Mouse (Mus musculus) retina, adult 2 months (tissue): ENCODE measurements around the gene Tmem256.

ENCODE experiments used
- DNase-seq: peaks from one replicate; pipeline ENCODE4 v3.0.0-alpha.2; 2012; ENCODE audit warnings: low read depth, low spot score

Gene Tmem256

DNA sequence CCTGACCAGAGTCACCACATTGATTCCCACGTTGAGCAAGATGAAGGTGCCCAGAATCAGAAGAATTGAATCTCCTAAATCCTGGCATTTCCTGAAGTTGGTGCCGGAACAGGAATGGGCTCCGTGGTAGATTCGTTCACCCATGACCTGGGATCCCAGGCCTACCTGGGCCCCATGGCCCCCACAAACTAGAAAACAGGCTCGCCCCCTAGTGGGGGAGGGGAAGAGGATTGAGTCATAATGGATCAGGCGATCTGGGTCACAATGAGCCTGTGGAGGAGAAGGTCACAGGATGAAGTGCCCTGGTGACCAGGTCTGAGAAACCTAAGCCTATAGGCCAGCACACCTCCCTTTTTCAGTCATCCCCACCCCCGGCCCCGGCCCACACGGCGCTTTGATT is 23.2 kb upstream of the Tmem256 start, which contains the start of gene Gm39566:
Gene Gm39566, minus strand, starts transcription at position 144 of the 400 bp plus-strand sequence.
- DNase-seq: no peak

GRCm38 (mm10) chr11:69816520-69816919 is 21.8 kb upstream of the Tmem256 start:
- DNase-seq: no peak

GRCm38 (mm10) chr11:69818365-69818764 is 19.9 kb upstream of the Tmem256 start, which contains the start of gene Spem2:
Gene Spem2 (minus strand): TSS chr11:69818465.
- no peak for DNase-seq

DNA sequence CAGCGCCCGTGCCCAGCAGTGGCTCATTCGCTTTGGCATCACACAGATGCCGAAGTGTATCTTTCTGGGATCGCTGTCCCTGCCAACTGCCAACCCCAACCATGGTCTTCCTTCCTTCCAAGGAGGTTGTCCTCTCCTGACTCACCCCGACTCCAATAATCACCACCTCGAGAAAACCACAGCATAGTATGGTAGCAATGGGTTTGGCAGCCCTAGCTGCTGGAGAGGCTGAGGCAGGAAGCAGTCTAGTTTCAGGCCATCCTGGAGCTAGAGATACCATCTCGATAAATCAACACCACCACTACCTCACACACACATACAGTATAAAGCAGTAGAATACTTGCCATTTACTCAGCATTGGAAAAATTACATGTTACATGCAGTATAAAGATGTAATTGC is 19.4 kb upstream of the Tmem256 start:
- no peak for DNase-seq

DNA sequence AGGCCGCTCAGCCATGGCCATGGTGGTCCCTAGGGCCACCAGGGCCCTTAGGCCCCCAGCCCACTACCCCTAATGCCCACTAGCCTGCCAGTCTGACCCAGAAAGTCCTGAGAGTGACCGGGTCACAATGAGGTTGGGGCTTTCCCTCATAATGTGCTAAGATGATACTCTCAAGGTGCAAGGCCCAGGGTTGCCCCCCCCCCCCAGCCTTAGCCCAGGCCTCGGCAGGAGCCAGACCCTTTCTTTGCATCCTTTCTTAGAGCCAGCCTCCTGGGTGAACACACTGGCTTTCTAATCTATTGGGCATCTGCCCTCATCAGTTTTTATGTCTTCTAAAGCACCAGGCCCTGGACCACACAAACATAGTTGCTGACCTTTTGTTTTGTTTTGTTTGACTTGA is 16.2 kb upstream of the Tmem256 start, which contains the start of gene Spem1:
Gene Spem1, minus strand, starts transcription at position 101 of the 400 bp plus-strand sequence.
- DNase-seq: no peak

DNA sequence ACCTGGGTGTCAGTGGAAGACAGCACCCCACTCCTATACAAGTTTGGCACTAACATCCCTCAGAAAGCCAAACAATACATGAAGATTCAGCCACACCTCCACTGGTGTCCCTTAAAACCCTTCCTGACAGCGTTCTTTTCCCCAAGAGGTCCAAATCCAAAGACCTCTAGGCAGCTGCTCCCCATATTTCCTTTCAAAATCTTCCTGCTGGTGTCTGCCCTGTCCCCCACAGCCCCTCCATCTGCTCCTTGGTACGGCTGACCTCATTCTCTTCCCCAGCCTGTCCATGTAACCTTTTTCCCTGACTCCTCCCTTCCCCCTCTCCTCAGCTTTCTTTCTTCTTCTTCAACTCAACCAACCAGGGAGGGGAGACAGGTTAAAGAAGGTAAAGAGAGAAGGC is 14.9 kb upstream of the Tmem256 start:
- no peak for DNase-seq

DNA sequence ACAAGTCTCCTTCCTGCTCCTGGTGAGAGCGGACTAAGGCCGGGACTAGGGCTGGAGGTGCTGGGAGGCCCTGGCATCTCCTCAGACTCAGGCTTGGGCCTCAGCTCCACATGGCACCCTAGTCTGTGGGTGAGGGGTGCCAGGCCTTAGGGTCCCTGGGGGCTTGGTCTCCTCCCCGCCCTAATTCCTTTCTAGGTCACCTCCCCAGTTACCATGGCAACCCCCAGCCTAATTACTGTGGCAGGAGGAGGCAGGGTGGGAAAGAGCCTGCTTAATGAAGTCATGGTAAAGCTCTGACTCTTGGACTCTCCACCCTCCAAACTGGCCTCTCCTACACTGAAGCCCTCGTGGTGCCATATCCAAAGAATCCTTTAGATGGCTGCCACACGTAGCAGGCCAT is 9.5 kb upstream of the Tmem256 start:
- no peak for DNase-seq

GRCm38 (mm10) chr11:69833554-69833953 is 4.8 kb upstream of the Tmem256 start:
- no peak for DNase-seq

DNA sequence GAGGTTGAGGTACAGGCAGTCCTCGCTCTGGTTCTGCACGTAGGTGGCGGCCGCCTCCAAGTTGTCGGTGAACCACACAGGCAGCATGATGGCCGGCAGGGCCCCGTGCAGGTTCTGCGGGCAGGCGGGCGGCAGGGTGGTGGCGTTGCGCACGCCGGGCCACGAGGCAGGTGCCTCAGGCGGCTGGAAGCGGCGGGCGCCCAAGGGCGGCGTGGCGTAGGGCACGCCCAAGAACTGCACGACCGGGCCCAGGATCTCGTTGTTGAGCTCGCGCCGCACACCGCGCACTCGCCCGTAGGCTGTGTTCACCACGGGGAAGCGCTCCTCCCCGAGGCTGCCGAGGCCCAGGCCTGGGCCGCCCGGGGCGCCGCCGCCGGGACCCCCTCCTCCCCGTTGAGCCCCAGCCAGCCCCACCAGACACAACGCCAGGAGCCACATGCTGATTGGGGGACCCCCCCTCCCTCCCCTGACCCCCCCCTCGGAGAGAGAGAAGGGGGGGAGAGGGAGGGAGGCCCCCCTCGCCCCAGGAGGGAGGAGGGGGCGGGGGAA is 4.2 kb upstream of the Tmem256 start:
- DNase-seq: no peak

GRCm38 (mm10) chr11:69835326-69835965 is 2.9 kb upstream of the Tmem256 start:
- no peak for DNase-seq

DNA sequence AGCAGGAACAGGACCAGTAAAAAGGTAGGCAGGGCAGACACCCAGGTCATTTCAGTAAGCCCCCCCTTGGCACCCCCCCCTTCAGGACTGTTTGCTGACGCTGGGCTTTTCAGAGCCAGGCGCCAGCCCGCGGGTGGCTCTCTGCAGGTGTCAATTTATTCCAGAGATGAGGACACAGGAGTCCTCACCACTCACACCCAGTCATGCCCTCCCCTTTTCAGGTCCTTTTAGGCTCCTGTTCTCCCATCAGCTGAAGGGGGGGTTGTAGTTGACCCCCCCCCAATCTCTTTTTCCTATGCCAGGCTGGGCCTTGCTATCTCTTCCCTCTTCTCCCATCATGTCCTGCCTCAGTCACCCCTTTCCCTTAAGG is 2.4 kb upstream of the Tmem256 start:
- DNase-seq: no peak

- DNase-seq: no peak
Measured at GRCm38 (mm10) chr11:69836703-69837576, 1.4 kb upstream of the Tmem256 start.

DNA sequence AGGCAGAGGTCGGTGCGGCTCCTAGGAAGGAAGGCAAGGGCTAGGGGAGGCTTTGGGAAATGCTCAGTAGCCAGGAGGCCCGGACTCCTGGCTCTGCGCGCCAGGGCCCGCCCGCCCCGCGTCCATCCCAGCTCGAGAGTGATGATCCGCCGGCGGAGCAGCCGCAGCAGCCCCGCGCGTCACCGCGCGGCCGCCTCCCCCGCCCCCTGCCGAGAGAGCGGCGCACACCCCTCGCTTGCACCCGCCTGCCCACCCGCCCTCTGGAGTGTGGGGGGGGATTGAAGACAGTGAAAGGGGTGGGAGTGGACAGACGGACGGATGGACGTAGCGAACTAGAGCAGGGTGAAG is 736 bp upstream of the Tmem256 start, which contains the start of gene Nlgn2:
Gene Nlgn2, minus strand, starts transcription at position 181 of the 348 bp plus-strand sequence.
- no peak for DNase-seq

- no peak for DNase-seq
Measured at GRCm38 (mm10) chr11:69838714-69839104, 395 bp downstream of the Tmem256 start.

DNA sequence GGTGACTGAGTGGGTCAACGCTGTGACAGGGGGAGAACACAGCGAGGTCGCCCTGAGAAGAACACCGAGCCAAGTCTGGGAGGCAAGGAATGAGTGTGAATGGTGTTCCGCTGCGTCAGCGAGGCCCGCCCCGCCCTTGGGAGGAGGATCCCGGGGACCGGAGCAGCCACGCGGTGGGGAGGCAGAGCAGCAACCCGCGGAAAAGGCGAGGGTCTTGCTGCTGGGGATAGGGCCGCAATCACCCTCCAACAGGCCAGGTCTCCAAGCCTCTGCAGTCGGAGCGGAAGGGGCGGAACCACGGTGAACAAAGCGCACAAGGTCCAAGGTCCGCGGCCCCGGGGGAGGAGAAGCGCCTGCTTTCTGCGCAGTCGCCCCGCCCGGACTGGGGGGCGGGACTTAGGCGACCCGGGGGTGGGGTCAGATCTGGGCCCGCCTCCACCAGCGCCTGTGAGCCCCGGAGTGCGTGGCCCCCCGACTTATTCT is 7.9 kb downstream of the Tmem256 start, which contains the start of gene Plscr3:
Gene Plscr3, plus strand, starts transcription at position 179 of the 483 bp plus-strand sequence.
- peak; percentile 65 for DNase-seq

- DNase-seq: no peak
Measured at GRCm38 (mm10) chr11:69846738-69847688, 8.7 kb downstream of the Tmem256 start.

GRCm38 (mm10) chr11:69848021-69848420 is 9.7 kb downstream of the Tmem256 start:
- DNase-seq: no peak

DNA sequence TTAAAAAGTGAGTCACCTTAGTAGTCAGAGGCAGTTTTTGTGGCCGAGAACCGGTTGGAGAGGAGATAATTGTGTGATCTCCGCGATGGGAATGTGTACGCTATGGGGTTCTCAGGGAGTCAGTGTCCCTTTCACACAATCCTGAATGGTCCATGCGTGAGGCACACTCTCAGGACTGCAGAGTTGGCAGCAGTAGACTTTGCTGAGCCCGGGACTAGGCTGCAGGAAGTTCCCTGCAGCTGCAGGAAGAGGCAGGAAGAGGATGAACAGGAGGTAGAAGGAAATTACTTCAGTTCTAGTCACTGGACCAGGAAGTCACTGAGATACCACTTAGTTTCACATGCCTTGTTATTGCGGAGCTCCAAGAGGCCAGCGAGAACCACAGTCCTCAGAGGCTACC is 10.8 kb downstream of the Tmem256 start:
- no peak for DNase-seq

GRCm38 (mm10) chr11:69849884-69850283 is 11.6 kb downstream of the Tmem256 start:
- no peak for DNase-seq

DNA sequence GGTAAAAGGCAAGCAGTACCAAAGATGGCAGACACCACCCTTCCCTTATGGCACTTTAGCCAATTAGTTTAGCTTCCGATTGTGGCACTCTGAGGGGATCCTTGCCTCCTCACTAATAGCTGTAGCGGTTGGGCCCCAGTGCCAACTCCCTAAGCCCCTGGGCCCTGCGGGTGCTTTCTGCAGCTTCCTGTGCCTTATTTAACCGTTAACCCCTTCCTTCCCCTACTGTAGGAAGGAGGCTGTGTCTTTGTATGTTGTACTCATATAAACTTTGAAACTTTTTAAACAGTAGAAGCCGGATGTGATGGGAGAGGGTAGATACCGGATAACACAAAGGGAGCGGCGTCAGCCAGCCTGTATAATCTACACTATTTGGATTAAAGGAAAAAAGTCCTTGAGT is 12.4 kb downstream of the Tmem256 start:
- DNase-seq: no peak

- no peak for DNase-seq
Measured at GRCm38 (mm10) chr11:69853994-69854393, 15.7 kb downstream of the Tmem256 start.
